Mouse (Mus musculus) liver, embryonic 16.5 days (tissue): ENCODE results near the gene Zcchc2. TPM values are rescaled to one million over a fixed set of nuclear protein-coding genes. Genes with fewer than 3 reads are reported as not detected.

Experiments
- ATAC-seq: fragments of 200-750 bp; cut with Nextera tagmentation; 2 replicates; pipeline ENCODE4 v1.8.0; 2017; ENCODE audit warnings: low read depth, mild to moderate bottlenecking, moderate number of reproducible peaks, moderate library complexity
- H3K27ac ChIP-seq: fragments of 300-500 bp; sonication (generic); 2 replicates; pipeline ENCODE4 v1.5.1; 2014; ENCODE audit warnings: mild to moderate bottlenecking, low read length
- H3K27me3 ChIP-seq: fragments of 300-500 bp; sonication (generic); 2 replicates; pipeline ENCODE4 v1.6.1; 2014; ENCODE audit warnings: low read depth, low read length, mixed read lengths; ENCODE audit not compliant: control insufficient read depth, insufficient read depth
- H3K36me3 ChIP-seq: fragments of 300-500 bp; sonication (generic); 2 replicates; pipeline ENCODE4 v1.6.1; 2014; ENCODE audit warnings: mild to moderate bottlenecking; ENCODE audit not compliant: control insufficient read depth, insufficient read depth
- H3K4me1 ChIP-seq: fragments of 300-500 bp; sonication (generic); 2 replicates; pipeline ENCODE4 v1.6.1; 2014; ENCODE audit warnings: low read depth, low read length, mixed read lengths; ENCODE audit not compliant: control insufficient read depth
- H3K4me2 ChIP-seq: fragments of 300-500 bp; sonication (generic); 2 replicates; pipeline ENCODE4 v1.6.1; 2014; ENCODE audit warnings: low read depth, low read length, mixed read lengths
- H3K4me3 ChIP-seq: fragments of 300-500 bp; sonication (generic); 2 replicates; pipeline ENCODE4 v1.5.1; 2014; ENCODE audit warnings: low read depth, mild to moderate bottlenecking, low read length
- H3K9ac ChIP-seq: fragments of 300-500 bp; sonication (generic); 2 replicates; pipeline ENCODE4 v1.6.1; 2014; ENCODE audit warnings: low read depth, low read length
- H3K9me3 ChIP-seq: fragments of 300-500 bp; sonication (generic); replicated peaks from 2 replicates; pipeline ENCODE4 v1.6.1; 2016; ENCODE audit warnings: low read length; ENCODE audit not compliant: control insufficient read depth
- WGBS: fragments of 180-500 bp; shearing (Covaris S2); extraction: QIAGEN DNeasy Blood & Tissue Kit; methylation state at CpG from one replicate; pipeline ENCODE4 v1.1.7; 2014; ENCODE audit not compliant: insufficient replicate concordance; 5-methylcytosine and 5-hydroxymethylcytosine counted together
- polyA plus RNA-seq: library from polyadenylated mRNA; unstranded; fragments of >200 nt; fragmentation: Nextera tagmentation; extraction: Ambion mirVana; gene quantifications from 2 replicates; pipeline ENCODE4 v1.2.1, GENCODE M21; 2015

The Zcchc2 gene
- polyA plus RNA-seq, 1 experiment from 2014 or later = 1.3 TPM

DNA sequence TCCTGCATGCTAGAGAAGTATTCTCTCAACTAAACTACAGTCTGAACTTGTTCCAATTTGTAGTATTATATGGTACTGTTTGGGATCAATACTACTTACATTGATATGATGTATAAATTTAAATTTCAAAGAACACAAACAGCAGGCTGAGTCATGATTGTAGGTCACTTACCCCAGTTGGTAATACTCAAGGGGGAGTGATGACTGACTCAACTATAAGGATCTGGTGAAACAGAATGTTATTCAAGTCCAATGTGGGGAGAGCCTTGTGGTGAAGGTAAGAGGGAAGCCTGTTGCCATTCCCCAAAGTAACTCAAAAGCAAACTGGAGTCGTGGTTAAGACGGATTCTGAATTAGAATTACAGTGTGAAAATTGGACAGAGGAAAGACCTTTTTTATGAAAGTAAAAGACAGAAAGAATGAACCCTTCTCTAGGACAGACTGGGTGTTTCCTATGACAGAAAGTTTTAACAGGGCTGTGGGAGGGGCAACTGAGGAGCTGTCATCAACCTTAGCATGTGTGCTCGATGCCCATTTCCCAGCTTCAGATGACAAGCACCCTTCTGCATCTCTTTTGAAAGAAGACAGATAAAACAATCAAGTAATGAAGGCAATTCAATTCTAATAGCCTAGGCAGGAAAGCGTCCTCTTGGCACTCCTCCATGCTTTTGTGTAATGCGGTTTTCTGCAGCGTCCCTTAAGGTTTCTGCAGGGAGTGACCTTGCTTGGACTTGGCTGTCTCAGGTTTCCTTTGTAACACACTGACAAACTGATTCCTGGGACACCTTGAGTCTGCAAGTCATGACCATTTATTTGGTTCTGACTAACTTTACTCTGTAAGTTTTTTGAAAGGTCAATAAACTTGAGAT is 7.5 kb upstream of the Zcchc2 start:
- Histone ChIP-seq H3K9ac (no peak overlapping the region), H3K27ac (no peak overlapping the region), H3K36me3 (peaks cover 2% of the 10 kb centered on the region; the same call in 1 of the 2 replicates), H3K4me1 (peaks cover 2% of the 10 kb centered on the region; the same call in 1 of the 2 replicates), H3K4me2 (no peak overlapping the region), H3K4me3 (no peak overlapping the region), H3K9me3 (no peaks in the 10 kb centered on the region), H3K27me3 (no peaks in the 10 kb centered on the region)
- WGBS = 73% methylated on average over 6 of the region's 6 CpGs
- ATAC-seq = no peak

GRCm38 (mm10) chr1:105984172-105984571 is 6.0 kb upstream of the Zcchc2 start:
- 80% methylated on average over 3 of the region's 3 CpGs for WGBS
- no peaks in the 10 kb centered on the region for H3K9me3 ChIP-seq
- no peak overlapping the region for H3K4me2 ChIP-seq
- no peak overlapping the region for H3K4me3 ChIP-seq
- H3K4me1 ChIP-seq = peaks cover 6% of the 10 kb centered on the region
- H3K27me3 ChIP-seq = no peaks in the 10 kb centered on the region
- H3K36me3 ChIP-seq = peaks cover 2% of the 10 kb centered on the region; the same call in 1 of the 2 replicates
- no peak overlapping the region for H3K9ac ChIP-seq
- no peak for ATAC-seq
- H3K27ac ChIP-seq = no peak overlapping the region

DNA sequence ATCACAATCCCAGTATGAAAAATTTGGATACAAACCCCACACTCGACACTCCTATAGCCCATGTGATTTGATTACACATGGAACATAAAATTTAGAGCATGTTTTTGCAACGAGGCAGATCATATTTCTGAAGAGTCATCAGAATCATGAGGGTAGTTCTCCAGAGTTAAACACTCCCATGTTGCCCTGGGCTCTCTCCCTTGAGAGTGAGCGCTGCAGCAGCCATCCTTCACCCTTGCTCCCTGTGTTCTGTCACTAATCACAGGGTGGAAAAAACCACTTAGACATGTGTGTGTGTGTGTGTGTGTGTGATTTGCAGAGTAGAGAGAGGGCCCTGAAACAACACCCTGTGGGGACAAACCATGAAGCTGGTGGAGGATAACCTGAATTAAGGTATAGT is 2.0 kb upstream of the Zcchc2 start:
- ATAC-seq = no peak
- Histone ChIP-seq H3K27me3 (no peaks in the 10 kb centered on the region), H3K4me2 (no peak overlapping the region), H3K9me3 (no peaks in the 10 kb centered on the region), H3K36me3 (no peaks in the 10 kb centered on the region), H3K9ac (no peak overlapping the region), H3K27ac (no peak overlapping the region), H3K4me3 (no peak overlapping the region), H3K4me1 (peaks cover 22% of the 10 kb centered on the region)
- 65% methylated on average over 3 of the region's 3 CpGs for WGBS

DNA sequence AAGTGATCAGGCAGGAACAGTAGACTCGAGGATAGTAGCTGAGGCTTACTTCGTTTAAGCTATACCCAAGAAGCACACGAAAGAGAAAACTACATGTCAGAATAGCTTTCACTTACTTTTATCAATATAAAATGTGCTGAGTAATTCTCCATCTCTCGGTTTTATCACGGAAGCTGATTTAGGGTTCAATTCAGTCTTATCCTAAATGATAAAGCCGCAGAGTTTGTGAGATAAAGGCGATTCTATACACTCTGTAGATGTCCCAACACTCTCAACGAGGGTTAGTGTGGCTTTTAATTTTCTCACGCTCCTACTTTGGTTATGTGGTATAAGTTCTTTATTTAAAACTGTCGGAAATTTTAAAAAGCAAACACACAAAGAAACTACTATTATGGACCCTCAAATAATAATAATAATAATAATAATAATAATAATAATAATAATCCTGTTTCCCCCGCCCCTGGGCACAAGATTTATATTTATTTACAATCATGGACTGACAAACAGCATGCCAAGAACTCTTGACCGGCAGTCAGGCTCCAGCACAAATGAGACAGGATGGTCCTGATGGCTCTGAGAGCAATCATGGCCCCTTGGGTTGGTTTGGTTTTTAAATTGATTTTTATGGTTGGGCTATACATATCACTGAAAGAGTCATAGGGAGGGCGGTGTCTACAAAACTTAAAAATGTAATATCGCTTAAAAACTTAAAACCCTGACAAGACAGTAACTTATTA is 1.1 kb upstream of the Zcchc2 start:
- Histone ChIP-seq H3K9ac (peak overlapping the region; percentile 79), H3K36me3 (no peaks in the 10 kb centered on the region), H3K4me1 (peaks cover 28% of the 10 kb centered on the region), H3K9me3 (no peaks in the 10 kb centered on the region), H3K27me3 (no peaks in the 10 kb centered on the region), H3K4me2 (peak overlapping the region; percentile 95), H3K4me3 (peak overlapping the region; percentile 82), H3K27ac (no peak overlapping the region)
- WGBS = 31% methylated on average over 14 of the region's 14 CpGs
- no peak for ATAC-seq

- H3K27ac ChIP-seq = peak overlapping the region; percentile 86
- H3K4me2 ChIP-seq = peak overlapping the region; percentile 95
- H3K9ac ChIP-seq = peak overlapping the region; percentile 79
- ATAC-seq = no peak
- no peaks in the 10 kb centered on the region for H3K9me3 ChIP-seq
- no peaks in the 10 kb centered on the region for H3K27me3 ChIP-seq
- H3K4me1 ChIP-seq = peaks cover 31% of the 10 kb centered on the region
- no peaks in the 10 kb centered on the region for H3K36me3 ChIP-seq
- WGBS = 2% methylated on average over 13 of the region's 13 CpGs
- peak overlapping the region; percentile 82 for H3K4me3 ChIP-seq
Observed at GRCm38 (mm10) chr1:105989640-105989984, 594 bp upstream of the Zcchc2 start.

- Histone ChIP-seq H3K4me2 (peak overlapping the region; percentile 95), H3K4me1 (peaks cover 37% of the 10 kb centered on the region), H3K9ac (peak overlapping the region; percentile 85), H3K9me3 (no peaks in the 10 kb centered on the region), H3K27ac (peak overlapping the region; percentile 95), H3K27me3 (no peaks in the 10 kb centered on the region), H3K36me3 (no peaks in the 10 kb centered on the region), H3K4me3 (peak overlapping the region; percentile 82)
- ATAC-seq = peak; percentile 8; the same call in 1 of the 2 replicates
- WGBS = under 1% methylated on average over 99 of the region's 104 CpGs
Observed at GRCm38 (mm10) chr1:105990911-105991761, 930 bp downstream of the Zcchc2 start.

GRCm38 (mm10) chr1:105991931-105992837 is 2.0 kb downstream of the Zcchc2 start:
- peak overlapping the region; percentile 82 for H3K4me3 ChIP-seq
- peak overlapping the region; percentile 95 for H3K27ac ChIP-seq
- no peak for ATAC-seq
- peak overlapping the region; percentile 85 for H3K9ac ChIP-seq
- peak overlapping the region; percentile 95 for H3K4me2 ChIP-seq
- no peaks in the 10 kb centered on the region for H3K27me3 ChIP-seq
- H3K4me1 ChIP-seq = peaks cover 38% of the 10 kb centered on the region
- H3K9me3 ChIP-seq = no peaks in the 10 kb centered on the region
- 15% methylated on average over 17 of the region's 17 CpGs for WGBS
- H3K36me3 ChIP-seq = no peaks in the 10 kb centered on the region

DNA sequence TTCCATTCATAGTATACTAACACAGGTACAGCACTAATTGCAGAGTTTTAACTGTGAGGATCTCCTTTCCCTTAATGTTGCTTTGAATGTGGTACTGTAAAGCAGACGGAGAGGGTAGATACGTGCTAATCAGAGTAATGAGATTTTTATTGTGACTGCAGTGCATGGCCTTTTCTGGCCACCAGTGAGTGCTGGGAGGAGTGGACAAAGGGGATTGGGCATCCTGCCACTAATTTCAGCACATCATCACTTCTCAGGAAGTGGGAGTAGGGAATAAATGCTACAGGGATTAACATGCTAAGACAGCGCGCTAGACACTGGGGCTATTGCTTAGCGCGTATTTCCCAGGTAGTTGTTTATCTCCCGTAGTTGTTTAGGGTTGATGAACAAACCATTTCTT is 3.0 kb downstream of the Zcchc2 start:
- Histone ChIP-seq H3K36me3 (no peaks in the 10 kb centered on the region), H3K9me3 (no peaks in the 10 kb centered on the region), H3K4me1 (peaks cover 41% of the 10 kb centered on the region), H3K27ac (peak overlapping the region; percentile 81), H3K27me3 (no peaks in the 10 kb centered on the region), H3K4me3 (peak overlapping the region; percentile 88), H3K9ac (peak overlapping the region; percentile 86), H3K4me2 (peak overlapping the region; percentile 95)
- ATAC-seq = no peak
- WGBS = 2% methylated on average over 7 of the region's 7 CpGs
